Mouse (Mus musculus) brown adipose tissue, adult 24 weeks (tissue): ENCODE data around the gene Wnt11. TPM values are rescaled to one million over a fixed set of nuclear protein-coding genes. Genes with fewer than 3 reads are reported as not detected.

Experiments
- H3K27ac ChIP-seq: fragments of 200-500 bp; replicated peaks from 2 replicates; pipeline ENCODE4 v1.5.1; 2012; ENCODE audit warnings: low read depth, mild to moderate bottlenecking, low read length
- H3K4me1 ChIP-seq: fragments of 200-500 bp; 2 replicates; pipeline ENCODE4 v1.6.1; 2012; ENCODE audit warnings: low read length, mixed read lengths; ENCODE audit not compliant: control insufficient read depth, insufficient read depth, insufficient read length
- H3K4me3 ChIP-seq: fragments of 200-500 bp; 2 replicates; pipeline ENCODE4 v1.5.1; 2012; ENCODE audit warnings: low read depth, mild to moderate bottlenecking, low read length, moderate library complexity; ENCODE audit not compliant: insufficient read depth
- polyA plus RNA-seq: library from polyadenylated mRNA; stranded (reverse); fragments of >200 nt; gene quantifications from 2 replicates; pipeline ENCODE4 v1.2.4, GENCODE M21; 2012; ENCODE audit not compliant: missing spikeins, insufficient read depth, insufficient read length

Wnt11 gene
- polyA plus RNA-seq, 1 experiment: 5.5 TPM

DNA sequence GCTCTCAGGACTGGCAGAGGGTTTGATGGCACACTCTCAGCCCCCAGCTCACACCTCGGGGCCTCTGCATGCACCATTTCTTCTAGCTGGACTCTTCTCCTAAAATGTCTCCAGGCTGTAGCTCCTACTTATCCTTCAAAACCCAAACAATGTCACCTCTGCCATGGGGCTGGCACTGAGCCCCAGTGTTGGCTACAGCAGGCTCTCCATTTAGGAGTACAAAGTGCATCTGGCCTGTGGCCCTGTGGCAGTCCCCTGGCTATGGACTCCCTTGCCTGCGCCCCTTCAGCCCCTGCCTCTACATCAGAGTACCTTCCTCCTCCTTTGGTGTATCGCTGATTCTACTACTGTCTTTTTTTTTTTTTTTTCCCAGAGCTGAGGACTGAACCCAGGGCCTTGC is 28.0 kb upstream of the Wnt11 start:
- Histone ChIP-seq H3K4me1 (peaks cover 10% of the 10 kb centered on the region), H3K27ac (no peak overlapping the region), H3K4me3 (no peak overlapping the region)

GRCm38 (mm10) chr7:98809372-98809771 is 25.5 kb upstream of the Wnt11 start:
- no peak overlapping the region for H3K4me3 ChIP-seq
- H3K27ac ChIP-seq: no peak overlapping the region
- H3K4me1 ChIP-seq: peaks cover 10% of the 10 kb centered on the region

DNA sequence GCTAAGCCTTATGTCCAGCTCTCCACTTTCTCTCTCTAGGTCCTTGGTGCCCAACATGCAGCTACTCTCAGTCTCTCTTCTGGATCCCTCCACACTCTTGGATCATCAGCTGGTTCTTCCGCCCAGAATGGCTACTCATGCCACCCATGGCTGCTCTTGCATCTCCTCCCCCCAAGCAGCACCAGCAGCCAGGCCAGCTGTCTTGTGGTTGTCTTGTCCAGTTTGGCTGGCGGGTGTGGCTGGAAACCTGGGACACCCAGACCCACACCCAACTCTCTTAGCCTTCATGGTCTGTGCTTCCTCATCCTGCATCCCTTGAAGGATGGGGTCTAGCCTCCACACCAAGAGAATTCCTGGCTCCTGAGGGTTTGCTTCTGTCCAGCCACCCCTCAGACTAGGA is 24.3 kb upstream of the Wnt11 start:
- Histone ChIP-seq H3K4me1 (peaks cover 4% of the 10 kb centered on the region), H3K27ac (no peak overlapping the region), H3K4me3 (no peak overlapping the region)

DNA sequence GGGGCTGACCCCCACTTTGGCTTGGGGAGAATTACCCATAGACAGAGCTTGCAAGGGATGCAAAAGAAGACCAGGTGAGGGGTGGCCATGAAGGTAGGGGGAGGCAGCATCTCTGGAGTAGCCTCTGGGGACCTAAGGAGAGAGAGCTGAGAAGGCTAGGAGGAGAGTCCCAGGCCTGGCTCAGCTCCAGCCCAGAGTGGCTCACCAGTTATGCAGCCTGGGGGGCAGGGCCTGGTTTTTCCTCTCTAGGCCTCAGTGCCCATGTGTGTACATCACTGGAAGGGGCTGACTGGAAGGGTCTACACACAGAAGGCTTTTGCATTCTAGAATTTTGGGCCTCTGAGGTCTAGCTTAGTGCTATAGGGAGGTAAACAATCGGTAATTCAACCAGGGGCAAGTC is 14.4 kb upstream of the Wnt11 start:
- Histone ChIP-seq H3K4me3 (no peak overlapping the region), H3K27ac (no peak overlapping the region), H3K4me1 (no peaks in the 10 kb centered on the region)

- Histone ChIP-seq H3K4me3 (no peak overlapping the region), H3K4me1 (no peaks in the 10 kb centered on the region), H3K27ac (no peak overlapping the region)
Measured at GRCm38 (mm10) chr7:98822881-98823280, 12.0 kb upstream of the Wnt11 start.

DNA sequence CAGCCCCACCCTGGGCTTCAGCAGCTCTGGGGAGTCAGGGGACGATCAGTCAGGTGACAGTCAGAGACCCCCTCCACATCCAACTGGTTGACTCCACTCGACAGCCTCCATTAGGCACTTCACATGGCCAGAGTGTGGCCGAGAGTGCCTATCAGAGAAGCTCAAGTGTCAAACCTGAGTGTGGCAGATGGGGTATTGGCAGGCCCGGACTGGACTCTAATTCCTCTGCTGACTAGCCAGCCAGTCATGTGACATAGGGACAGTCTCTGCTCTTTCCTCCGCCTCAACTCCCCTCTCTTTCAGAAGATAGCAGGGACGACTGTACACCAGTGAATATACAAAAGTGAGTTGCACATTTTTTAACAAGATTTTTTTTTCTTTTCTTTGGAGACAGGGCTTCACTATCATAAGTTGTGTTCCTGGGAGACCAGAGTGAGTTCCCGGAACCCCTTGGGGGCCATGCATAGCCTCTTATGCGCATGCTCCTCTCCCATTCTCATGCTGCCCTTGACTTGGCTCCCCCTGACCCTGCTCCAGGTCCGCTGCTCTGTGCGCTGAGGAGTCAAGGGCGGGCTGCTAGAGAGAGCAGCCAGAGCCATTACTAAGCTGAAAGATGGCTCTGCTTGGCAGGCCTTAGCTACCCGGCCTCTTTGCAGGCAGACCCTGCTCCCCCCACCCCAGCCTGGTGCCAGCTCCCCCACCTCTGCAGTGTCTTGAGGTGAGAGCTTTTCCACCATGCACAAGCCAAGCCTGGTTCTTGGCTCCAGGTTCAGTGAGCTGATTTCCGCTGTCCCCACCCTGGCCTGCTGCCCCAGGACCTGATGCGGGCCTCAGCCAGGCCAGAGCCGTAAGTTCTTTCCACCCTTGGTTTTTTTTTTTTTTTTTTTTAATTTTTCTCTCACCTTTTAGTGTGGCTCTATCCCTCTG is 10.8 kb upstream of the Wnt11 start:
- Histone ChIP-seq H3K4me1 (no peaks in the 10 kb centered on the region), H3K4me3 (no peak overlapping the region), H3K27ac (no peak overlapping the region)

DNA sequence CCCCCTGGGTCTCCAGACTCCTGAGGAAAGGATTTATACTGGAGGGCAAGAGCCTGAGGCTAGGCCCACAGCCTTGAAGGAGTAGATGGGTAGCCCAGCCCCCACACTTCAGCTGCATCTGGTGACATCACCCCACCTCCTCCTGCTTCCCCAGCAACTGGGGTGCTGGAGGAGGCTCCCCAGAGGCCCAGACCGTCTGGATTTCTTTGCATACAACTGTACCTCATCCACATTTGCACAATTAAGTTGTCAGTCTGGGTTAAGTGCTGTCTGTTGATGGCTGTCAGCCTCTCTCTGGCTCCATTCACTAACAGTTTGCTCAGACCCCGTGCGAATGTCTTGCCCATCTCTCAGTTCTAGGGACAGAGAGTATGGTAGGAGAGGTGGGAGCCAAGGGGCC is 6.9 kb upstream of the Wnt11 start:
- H3K27ac ChIP-seq: no peak overlapping the region
- no peak overlapping the region for H3K4me3 ChIP-seq
- H3K4me1 ChIP-seq: no peaks in the 10 kb centered on the region

DNA sequence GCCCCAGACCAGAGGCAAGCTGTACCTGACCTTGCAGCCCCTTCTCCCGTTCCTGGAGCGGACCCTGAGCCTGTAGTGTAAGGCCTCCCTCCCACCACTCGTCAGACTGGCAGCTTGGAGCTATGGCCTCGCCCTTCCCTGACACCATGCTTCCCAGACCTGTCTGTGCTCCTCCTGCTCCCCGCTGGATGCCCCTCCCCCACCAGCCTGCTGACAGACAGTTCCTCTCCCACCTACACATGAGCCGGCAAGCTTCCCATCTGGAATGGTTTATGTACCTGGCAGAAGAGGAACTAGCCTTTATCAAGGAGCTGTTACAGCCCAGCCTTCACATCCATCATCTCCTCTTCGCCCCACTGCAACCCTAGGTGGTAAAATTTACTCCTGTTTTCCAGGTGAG is 6.0 kb upstream of the Wnt11 start:
- Histone ChIP-seq H3K27ac (no peak overlapping the region), H3K4me3 (no peak overlapping the region), H3K4me1 (no peaks in the 10 kb centered on the region)

GRCm38 (mm10) chr7:98831290-98831689 is 3.6 kb upstream of the Wnt11 start:
- H3K4me1 ChIP-seq: no peaks in the 10 kb centered on the region
- no peak overlapping the region for H3K4me3 ChIP-seq
- no peak overlapping the region for H3K27ac ChIP-seq

DNA sequence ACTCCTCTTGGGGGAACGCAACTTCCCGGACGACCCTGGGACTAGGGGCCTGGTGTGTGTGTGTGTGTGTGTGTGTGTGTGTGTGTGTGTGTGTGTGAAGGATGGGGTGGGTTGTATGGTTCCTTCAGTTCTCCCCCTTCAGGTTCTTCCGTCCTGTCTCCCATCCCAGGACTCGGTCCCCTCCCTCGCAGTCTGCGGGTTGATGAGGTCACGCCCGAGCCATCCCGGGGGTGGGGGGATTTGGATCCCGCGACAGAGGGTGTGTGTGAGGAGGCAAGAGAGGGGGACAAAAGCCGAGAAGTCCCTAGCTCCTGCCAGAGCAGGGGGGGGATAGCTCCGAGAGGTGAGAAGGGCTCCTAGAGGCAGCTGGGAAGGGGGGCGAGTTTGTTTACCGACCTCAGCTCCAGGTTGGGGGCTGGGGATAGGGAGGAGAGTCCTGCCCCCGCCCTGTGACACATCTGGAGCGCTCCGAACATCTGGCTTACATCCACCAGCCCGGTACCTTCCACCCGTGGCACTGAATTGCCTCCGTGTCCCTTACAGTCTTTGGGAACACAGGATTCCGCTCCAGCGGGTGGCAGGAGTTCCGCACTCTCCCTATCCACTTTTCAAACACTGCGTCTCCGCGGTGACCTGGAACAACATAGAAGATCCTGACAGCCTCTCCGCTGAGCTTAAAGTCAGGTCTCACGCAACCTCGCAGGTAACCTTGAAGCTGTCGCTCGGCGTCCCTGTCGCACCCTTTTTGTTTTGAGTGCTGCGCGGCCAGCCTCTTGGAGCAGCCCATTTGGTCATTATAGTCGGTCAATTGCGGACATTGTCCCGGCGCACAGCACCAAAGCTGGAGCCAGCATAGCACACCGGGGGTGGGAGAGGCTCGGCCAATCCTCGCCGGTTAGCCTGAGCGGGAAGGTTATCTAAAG is 868 bp downstream of the Wnt11 start:
- no peak overlapping the region for H3K27ac ChIP-seq
- peak overlapping the region; percentile 56 for H3K4me3 ChIP-seq
- no peaks in the 10 kb centered on the region for H3K4me1 ChIP-seq

- Histone ChIP-seq H3K27ac (no peak overlapping the region), H3K4me3 (peak overlapping the region; percentile 56), H3K4me1 (no peaks in the 10 kb centered on the region)
Measured at GRCm38 (mm10) chr7:98836646-98837045, 1.7 kb downstream of the Wnt11 start.

DNA sequence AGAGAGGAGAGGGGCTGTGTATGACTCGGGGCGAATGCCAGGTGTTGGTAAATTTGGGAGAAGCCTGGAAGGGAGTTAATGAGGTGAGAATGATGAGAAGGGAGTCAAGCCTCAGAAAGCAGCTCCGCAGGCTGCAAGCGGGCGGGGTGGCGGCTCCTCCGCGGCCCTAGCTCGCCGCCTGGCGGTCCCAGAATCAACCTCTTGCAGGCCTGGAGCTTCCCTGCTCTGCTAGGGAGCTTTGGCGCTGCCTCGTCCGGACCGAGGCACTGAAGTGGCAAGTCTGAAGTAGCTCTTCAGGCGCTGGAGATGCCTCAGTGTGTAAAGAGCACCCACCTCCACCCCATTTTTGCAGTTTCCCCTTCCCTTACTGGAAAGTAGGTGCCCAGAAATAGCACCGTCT is 3.0 kb downstream of the Wnt11 start:
- Histone ChIP-seq H3K27ac (no peak overlapping the region), H3K4me1 (no peaks in the 10 kb centered on the region), H3K4me3 (peak overlapping the region; percentile 57)

DNA sequence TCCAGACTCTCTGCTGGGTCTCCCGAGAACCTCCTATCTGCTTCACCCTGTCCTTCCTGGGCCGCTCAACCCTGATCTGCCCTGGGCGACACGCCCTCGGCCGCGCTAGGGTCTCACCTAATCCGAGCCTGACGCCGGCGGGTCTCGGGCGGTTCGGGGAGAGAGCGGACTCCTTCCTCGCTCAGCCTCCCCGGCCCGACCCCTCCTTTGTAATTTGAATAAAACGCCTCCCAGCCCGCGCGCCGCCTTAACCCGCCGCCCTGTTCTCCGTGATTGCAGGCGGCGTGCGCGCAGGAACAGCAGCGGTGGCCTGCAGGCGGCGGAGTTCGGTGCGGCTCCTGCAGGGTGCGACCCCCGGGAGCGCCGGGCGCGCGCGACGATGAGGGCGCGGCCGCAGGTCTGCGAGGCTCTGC is 3.8 kb downstream of the Wnt11 start:
- Histone ChIP-seq H3K4me3 (peak overlapping the region; percentile 57), H3K27ac (no peak overlapping the region), H3K4me1 (no peaks in the 10 kb centered on the region)

- Histone ChIP-seq H3K4me1 (no peaks in the 10 kb centered on the region), H3K27ac (no peak overlapping the region), H3K4me3 (peak overlapping the region; percentile 57)
Measured at GRCm38 (mm10) chr7:98839312-98839711, 4.4 kb downstream of the Wnt11 start.

DNA sequence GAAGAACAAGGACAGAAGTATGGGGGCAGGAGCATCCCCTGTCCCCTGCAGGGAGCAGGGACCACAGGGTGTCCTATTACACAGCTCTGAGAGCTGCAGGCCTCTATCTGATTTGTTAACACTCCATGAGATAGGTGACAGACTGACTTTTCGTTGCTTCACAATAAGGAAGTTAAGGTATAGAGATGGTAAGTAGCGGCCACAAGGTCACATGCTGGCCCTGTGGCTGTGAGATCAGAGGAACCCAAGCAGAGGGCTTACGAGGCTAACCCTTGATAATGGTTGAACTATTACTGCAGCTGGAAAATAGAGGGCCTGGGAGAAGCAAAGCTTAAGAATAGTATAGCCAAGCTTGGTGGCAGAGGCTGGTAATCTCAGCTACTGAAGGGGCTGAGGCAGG is 5.9 kb downstream of the Wnt11 start:
- H3K4me1 ChIP-seq: no peaks in the 10 kb centered on the region
- H3K27ac ChIP-seq: no peak overlapping the region
- no peak overlapping the region for H3K4me3 ChIP-seq
